Mouse (Mus musculus) CD4-positive naive resting alpha-beta T cell, adult 76 days (primary cell): ENCODE measurements around the gene Olfr1274-ps. TPM values are rescaled to one million over a fixed set of nuclear protein-coding genes. Genes with fewer than 3 reads are reported as not detected.

Experiments
- total RNA-seq: library from RNA; stranded (reverse); gene quantifications from one replicate; pipeline ENCODE4 v1.2.4, GENCODE M21; 2023

Gene Olfr1274-ps
- not detected for total RNA-seq

GRCm38 (mm10) chr2:90398633-90399107, at the start of gene Olfr1274-ps:
TSS of gene Olfr1274-ps (plus strand) at chr2:90398683.

Other genes with a start within 250 kb of the Olfr1274-ps start
- gene Olfr1270, start 245.6 kb upstream of the Olfr1274-ps start, total RNA-seq = not detected
- gene Olfr1506, start 174.2 kb upstream of the Olfr1274-ps start, total RNA-seq = 0.73 TPM
- not detected for gene Olfr142, start 141.1 kb upstream of the Olfr1274-ps start, total RNA-seq
- gene Olfr1271, start 127.7 kb upstream of the Olfr1274-ps start, total RNA-seq = not detected
- gene Olfr1272, start 105.8 kb upstream of the Olfr1274-ps start, total RNA-seq = not detected
- gene Gm13769, start 76.5 kb upstream of the Olfr1274-ps start, total RNA-seq = not detected
- 17.5 TPM for gene Ptprj, start 182.0 kb downstream of the Olfr1274-ps start, total RNA-seq